Mouse (Mus musculus): ENCODE results near the gene Scnm1. TPM values are rescaled to one million over a fixed set of nuclear protein-coding genes. Genes with fewer than 3 reads are reported as not detected.
"Not testable (repeated sequence)": the region's sequence is repeated elsewhere in the genome, so short reads cannot be mapped to it uniquely, and the experiment has no call there.

Gene Scnm1
- total RNA-seq, 2 experiments from 2014 or later: 43.5 to 48.9 TPM

DNA sequence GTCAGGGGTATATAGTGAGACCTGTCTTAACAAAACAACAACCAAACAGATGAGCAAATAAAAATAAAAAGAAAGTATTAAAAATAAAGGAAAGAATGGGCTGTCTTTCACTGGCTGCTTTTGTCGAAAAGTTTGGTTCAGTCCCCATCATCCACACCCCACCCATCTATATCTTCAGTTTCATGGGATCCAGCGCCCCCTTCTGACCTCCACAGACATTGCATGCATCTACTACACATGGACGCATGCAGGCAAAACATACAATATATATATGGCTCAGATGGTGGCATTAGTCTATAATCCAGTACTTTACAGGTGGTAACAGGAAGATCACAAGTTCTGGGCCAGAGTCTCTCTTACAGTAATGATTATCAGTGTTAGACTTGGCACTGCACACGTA lies 20.1 kb upstream of the Scnm1 start:
- DNase-seq (ENCODE audit: low spot score in 2 of 2): no peak

DNA sequence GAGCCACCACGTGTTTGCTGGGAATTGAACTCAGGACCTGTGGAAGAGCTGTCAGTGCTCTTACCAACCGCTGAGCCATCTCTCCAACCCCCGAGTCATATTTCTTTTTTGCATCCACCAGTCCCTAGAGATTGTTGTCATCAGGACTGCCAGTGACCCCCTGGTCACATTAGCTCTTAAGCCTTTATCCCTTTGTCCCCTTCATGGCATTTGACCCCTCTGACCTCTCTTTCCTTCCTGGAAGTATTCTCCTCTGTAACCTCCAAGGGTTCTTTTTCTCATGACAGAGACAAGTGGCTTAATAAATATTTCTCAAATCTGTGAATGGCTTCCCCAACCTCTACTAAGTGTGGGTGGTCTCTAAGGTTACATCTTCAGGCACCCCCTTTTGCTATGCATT lies 14.1 kb upstream of the Scnm1 start:
- no peak for DNase-seq (ENCODE audit: low spot score in 2 of 2)

DNA sequence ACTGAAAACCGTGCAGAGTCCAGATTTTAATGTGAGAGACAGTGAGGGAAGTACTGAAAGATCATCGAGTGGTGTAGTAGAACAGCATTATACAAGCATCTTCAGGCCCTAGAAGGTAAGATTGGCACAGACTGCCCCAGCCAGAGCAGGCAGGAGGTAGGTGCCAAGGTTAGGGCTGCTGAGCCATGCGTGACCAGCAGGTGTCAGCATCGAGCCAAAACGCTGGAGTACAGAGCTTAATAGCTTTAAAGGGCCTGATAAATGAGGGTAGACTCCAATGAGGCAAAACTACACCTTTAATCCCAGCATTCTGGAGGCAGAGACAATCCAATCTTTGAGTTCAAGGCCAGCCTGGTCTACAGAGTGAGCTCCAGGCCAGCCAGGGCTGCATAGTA lies 8.8 kb upstream of the Scnm1 start:
- peak; percentile 69 to 91 for DNase-seq (ENCODE audit: low spot score in 2 of 2)

DNA sequence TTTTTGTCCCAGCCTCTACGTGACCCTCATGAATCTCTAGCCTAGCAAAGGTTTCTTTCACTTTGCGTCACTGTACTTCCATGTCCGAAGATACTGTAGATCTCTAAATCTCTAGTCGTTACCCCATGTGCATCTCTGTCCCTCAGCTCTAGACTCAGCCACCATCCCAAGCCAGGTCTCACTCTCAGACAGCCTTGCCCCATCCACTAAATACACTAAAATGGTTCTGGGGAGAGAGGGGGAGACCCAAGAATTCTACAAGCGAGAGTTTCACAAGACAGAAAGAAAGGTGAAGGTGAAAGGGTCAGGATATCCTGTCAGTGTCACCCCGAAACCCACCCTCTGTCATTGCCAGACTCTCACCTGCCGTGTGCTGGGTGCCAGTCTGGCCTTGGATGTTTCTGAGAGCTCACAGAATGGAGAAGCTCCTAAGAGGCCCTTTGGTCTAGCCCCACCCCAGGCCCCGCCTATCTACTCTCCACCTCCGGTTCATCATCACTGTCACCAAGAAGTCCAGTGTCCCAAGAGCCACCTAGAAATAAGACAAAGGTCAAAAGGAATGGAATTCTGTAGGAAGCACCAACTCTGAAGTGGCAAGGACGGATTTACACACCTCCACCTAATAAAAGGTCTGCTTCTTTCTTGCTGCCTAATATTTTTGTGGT lies 8.3 kb upstream of the Scnm1 start, which contains the start of gene Tnfaip8l2:
Gene Tnfaip8l2 (minus strand): TSS at position 409 of the 665 bp plus-strand sequence.
- no peak for DNase-seq (ENCODE audit: low spot score in 2 of 2)

DNA sequence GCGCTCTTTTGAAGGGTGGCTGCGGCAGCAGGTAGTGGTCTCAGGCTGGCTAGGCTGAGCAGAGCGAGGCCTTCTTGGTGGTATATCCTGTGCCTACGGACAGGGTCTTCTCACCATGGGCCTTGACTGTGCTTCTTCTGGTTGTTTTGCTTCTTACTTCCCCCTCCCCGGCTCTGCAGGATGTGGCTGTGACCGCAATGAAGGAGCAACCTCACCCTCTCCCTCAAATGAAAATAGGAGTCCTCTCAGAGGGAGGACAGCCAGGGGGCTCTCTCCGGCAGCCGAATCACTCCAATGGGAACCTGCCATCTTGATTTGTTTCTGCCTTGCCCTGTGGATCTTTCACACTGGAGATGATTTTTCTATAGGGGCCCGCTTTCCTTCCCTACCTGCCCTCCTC lies 7.7 kb upstream of the Scnm1 start:
- no peak for DNase-seq (ENCODE audit: low spot score in 2 of 2)

DNA sequence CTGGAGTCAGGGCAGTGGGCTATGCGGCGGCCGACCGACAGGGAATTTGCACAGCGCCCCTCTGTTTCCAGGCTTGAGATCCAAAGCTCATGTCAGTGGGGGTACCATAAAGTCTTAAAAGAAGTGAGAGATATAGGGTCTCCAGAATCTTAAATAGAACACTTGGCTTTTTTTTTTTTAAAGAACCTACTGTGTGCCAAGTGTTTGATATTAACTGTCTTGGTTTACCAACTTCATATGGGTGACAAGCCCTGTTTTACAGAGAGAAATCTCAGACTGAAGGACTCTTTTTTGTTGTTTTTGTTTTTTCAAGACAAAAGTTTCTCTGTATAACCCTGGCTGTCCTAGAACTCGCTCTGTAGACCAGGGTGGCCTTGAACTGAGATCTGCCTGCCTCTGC lies 7.0 kb upstream of the Scnm1 start:
- DNase-seq (ENCODE audit: low spot score in 2 of 2): no peak

DNA sequence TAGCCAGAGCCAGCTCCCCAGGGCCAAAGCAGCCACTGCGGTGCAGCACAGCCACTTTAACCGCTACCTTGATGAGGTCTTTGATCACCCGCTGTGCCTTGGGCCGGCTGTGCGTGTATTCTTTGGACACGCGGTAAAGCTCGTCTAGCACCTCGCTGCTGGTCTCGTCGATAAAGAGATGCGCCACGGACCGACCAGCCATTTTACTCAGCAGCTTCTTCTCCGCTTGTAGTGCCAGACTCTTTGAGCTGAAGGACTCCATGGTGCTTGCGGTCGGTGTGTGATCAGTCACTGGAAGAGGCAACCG lies 6.4 kb upstream of the Scnm1 start:
- no peak for DNase-seq (ENCODE audit: low spot score in 2 of 2)

DNA sequence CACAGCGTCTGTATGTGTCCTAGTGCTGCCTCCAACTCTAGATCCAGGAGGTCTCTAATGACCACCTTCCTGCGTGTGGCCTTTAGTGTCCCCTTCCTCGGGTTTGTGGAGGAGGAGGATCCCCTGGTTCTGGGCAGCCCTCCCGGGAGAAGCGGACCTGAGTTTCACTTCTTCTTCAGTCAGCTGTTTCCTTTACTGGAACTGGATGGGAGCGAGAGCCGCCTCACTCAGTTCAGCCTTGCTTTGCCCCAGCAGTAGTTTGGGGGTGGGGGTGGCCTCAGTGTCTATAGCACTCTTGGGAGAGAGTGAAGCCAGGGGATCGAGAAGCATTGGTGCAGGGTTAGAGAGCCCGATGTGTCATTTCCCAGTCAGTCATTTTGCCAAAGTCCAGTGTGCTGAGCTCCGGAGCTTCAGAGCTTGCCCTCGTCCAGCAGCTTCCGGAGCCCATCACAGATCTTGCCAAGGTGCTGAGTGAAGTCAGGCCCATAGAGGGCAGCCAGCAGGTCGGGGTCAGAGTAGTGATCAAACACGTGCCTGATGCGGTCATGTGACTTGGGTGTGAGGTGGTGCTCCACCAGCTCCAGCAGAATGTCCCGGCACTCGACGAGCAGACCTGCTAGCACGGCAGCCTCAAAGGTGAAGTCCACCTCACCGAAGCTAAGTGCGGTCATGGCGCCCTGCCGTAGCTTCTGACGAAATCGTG lies 5.9 kb upstream of the Scnm1 start:
- DNase-seq (ENCODE audit: low spot score in 2 of 2): no peak

DNA sequence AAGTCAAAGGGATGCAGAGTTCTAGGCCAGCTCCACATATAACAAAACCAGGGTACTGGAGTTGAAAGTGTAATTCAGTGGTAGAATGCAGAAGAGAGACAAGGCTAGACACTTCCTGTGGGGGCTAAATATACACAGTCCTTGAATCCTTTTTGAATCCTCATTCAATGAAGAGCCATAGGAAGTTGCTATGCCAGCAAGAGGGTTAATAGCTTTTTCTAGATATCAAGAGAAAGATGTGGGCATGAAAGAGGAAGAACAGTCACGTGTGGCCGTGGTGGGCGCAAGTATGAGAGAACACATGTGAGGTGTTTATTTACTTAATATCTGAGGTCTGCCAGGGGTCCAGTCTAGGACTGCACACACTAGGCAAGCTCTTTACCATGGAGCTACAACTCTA lies 2.5 kb upstream of the Scnm1 start:
- no peak for DNase-seq (ENCODE audit: low spot score in 2 of 2)

DNA sequence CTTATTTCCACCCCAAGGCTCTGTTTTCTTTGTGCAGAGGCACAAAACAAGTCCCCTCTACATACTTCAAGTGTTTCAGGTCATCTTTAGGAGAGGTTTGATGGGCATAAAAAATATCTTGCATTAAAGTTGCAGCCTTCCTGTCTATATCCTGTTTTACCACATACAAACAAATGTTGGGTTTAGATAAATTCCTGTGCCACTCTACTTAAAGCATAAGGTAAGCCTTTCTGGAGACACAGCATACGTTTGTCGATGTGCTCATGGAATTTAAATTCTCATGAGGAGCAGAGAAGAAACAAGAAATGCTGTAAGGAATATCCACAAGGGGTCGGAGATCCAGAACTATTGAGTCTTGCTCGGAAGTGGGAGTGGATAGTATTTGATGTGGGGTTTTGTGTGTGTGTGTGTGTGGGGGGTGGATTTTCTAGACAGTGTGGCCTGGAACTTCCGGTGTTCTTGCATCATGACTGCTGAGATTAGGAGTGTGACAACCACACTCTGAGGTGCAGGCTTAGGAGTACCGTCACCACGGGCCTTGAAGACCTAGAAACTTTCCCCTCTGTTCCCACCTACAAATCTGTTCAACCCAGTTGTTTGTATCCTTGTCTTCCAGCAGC lies 1.7 kb upstream of the Scnm1 start:
- DNase-seq (ENCODE audit: low spot score in 2 of 2): no peak

DNA sequence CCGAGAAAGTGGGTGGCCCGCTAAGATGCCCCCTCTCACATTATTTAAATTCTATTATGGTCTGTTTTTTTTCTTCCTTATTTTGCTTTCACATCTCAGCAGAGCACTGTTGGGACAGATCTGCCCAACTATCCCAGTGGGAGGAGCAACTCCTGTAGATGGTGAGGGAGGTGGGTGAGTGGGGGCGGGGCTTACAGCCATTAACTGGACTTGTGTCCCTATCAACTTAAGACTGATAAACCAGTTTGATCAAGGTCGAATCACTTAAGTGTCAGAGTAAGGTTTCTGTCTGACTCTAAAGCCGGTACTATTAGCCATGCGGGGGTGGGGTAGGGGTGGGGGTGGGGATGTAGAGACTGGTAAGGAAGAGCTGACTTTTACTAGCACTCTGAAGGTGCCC lies 1.2 kb upstream of the Scnm1 start:
- DNase-seq (ENCODE audit: low spot score in 2 of 2): peak in 1 of 2 experiments; percentile 56

DNA sequence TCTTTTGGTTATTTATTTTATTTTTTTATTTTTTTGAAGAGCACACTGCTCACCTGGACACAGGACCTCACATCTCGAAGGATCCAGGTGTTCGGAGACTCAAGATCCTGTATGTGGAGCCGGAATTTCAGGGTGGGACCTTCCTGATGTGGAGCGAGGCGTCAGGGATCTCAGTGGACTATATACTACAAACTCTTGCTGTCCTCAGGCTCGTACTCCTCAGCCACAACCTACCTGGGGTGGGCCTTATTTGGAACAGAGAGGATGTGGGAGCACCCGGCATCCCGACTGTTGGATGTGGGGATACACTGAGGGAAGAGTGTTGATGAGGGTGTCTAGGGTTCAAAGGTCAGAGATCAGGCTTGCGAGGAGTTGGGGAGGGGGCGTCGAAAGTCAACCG lies 322 bp upstream of the Scnm1 start:
- not testable (repeated sequence) for DNase-seq (ENCODE audit: low spot score in 2 of 2)

DNA sequence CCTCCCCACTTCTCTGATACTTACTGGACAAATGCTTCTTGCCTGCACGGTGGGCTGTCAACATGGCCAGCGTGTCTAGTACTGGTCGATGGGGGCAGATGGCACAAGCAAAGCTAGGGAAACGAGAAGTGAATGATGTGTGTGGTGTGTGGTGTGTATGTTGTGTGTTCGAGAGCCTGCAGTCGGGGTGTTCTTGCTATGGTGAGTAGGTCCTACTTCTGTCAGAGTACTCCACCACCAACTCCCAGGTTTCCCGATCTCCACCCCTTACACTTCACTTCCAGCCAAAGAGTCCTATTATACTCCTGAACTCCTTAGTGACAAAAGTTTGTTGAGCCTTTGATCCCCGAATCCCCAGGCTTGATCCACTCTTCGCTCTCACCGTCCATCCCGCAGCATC lies 635 bp downstream of the Scnm1 start:
- DNase-seq (ENCODE audit: low spot score in 2 of 2): no peak

DNA sequence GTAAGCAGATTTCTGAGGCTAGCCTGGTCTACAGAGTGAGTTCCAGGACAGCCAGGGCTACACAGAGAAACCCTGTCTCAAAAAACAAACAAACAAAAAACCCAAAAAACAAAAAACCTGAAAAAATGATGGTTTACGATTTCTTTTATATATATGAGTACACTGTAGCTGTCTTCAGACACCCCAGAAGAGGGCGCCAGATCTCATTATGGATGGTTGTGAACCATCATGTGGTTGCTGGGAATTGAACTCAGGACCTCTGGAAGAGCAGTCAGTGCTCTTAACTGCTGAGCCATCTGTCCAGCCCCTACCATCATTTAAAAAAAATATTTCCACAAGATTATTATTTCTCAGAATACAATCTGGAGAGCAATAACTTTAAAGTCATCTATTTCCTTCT lies 1.4 kb downstream of the Scnm1 start:
- not testable (repeated sequence) for DNase-seq (ENCODE audit: low spot score in 2 of 2)

DNA sequence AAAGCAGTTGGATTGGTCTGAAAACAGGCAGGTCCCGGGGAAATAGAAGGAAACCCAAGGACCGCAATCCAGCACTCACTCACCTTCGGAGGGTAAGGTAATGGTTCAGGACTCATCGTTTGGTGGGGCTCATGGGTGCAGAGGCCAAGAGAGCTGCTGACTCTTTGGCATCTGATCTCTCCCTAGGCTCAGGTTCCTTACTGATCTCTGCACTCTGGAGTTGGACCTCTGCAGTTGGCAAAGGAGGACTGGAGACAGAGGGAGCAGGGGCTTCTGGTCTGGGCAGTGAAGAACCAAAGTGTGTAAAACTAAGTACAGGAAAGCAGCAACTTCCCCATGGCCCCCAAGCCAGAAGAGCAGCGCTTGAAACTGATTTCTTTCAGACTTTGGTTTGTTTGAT lies 3.7 kb downstream of the Scnm1 start:
- no peak for DNase-seq (ENCODE audit: low spot score in 2 of 2)

DNA sequence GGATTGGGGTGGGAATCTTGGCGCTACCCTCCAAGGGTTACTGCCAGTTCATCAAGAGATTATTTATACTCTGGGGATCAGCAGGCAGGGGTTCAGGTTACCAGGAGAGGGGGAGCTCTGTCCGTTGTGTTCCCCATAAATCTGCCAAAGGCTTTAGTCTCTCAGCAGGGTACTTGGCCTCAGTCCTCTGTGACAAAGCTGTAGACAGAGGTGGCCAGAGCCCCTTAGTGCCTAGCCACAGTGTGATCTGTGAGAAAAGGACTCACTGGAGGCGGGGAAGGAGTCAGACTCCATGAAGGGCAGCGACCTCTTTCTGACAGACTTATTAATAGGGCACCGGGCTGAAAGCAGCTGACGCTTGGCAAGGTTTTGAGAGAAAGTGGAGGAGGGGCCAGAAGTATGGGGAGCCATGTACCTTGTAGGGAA lies 4.6 kb downstream of the Scnm1 start:
- DNase-seq (ENCODE audit: low spot score in 2 of 2): no peak

DNA sequence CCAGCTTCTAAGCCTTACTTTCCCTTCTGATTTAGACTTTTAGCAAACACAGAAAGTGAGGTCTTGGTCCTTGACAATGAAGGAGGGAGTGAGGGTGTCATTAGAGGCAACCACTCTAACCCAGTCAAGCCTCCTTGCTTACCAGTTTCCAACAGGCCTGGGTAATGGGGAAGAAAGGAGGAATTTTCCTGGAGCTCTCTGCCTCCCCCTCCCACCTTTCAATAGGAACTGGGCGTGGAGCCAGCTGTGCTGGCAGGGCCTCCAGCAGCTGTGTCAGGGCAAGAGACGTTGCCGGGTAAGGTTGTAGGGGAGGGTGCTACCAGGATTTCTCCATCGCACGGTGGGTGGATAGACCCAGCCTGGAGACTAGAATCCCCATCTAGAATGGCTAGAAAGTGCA lies 8.8 kb downstream of the Scnm1 start:
- peak in 1 of 2 experiments; percentile 37 for DNase-seq (ENCODE audit: low spot score in 2 of 2)

DNA sequence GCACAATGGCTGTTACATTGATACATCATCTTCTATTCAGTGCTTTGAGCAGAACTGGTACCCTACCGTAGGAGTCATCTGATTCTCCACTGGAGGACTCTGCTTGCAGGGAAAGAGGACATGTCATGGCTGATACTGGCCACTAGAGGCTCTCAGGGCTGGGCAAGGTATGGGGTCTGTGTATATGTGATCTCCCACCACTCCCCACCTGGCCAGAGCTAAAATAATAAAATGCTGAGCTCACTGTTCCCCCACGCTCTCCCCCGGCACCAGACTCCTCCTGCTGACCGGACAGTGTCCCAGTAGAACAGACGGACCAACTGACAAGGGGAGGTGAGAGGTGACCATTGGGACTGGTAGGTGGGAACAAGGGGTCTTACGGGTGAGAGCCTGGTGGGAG lies 9.6 kb downstream of the Scnm1 start, which contains the start of gene Tmod4:
Gene Tmod4 (plus strand): TSS at position 231 of the 400 bp plus-strand sequence.
- no peak for DNase-seq (ENCODE audit: low spot score in 2 of 2)

DNA sequence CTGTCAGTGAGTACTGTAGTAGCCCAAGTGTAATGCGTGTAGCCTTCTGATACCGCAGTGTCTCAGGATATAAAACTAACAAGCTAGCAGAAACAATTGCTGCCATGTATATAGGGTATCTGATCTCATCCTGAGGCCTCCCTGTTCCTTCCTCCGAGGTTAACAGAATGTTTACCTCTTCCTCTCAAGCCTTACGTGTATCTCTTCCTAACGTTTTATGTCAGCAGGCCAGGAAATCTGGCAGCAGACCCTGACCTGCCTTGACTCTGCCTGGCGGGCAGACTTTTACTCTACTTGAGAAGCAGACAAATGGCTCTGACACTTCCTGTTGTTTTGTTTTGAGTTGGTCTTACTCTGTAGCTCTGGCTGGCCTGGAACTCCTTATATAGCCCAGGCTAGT lies 12.2 kb downstream of the Scnm1 start:
- DNase-seq (ENCODE audit: low spot score in 2 of 2): no peak

DNA sequence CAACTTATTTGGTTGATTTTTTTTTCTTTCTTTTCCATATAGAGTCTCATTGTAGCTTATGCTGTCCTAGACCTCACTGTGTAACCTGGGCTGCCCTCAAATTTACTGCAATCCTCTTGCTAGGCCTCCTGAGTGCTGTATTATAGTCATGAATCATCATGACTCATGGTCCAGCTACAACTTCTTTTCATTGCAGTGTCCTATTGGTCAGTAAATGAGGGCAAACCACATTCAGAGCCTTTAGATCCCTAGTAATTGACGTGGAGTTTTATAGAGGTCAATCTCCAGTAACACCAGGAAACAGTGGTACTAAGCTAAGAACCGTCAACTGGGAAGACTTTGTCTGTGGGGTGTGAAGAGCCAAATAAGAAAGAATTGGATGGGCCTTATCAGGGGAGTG lies 16.1 kb downstream of the Scnm1 start:
- no peak for DNase-seq (ENCODE audit: low spot score in 2 of 2)

DNA sequence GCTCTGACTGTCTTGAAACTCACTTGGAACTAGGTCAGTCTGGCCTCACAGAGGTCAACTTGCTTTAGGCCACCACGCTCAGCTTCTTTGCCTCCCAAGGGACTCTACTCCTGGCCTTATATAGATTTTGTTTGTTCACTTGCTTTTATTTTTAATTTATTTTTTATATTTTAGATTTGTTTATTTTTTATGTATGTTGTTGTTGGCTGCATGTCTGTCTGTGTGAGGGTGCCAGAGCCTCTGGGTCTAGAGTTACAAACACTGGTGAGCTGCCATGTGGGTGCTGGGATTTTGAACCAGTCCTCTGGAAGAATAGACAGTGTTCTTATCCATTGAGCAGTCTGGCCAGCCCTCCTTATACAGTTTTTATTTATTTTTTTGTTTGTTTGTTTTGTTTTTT lies 21.1 kb downstream of the Scnm1 start:
- no peak for DNase-seq (ENCODE audit: low spot score in 2 of 2)

DNA sequence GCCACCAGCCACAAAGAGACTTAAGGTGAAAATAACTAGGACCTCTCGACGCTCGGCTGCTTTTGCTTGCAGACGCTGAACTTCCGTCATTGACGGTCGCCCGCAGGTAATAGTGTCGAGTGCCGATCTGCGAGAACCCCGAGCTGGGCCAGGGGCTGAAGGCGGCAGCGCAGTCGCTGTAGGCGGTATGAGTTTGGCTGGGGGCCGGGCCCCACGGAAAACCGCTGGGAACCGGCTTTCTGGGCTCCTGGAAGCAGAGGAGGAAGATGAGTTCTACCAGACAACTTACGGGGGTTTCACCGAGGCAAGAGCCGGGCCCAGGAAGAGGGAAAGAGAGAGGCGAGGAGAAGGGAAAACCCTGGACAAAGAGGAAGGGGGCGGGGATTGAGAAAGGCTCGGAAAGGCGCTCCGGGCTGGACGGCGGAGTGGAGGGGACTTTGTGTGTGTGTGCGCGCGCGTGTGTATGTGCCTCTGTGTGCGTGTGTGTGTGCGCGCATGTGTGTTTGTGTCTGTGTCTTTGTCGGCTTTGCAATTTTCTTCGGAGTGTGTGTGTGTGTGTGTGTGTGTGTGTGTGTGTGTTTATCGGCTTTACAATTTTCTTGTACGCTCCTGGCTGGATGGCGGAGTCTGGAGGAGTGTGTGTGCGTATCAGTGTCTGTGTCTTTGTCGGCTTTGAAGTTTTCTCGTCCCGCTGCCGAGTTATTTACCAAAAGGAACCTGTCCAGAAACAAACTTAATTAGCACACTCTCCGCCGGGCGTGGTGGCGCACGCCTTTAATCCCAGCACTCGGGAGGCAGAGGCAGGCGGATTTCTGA lies 22.7 kb downstream of the Scnm1 start, which contains the start of gene Vps72:
Gene Vps72 (plus strand): TSS at position 112 of the 816 bp plus-strand sequence.
- peak; percentile 90 to 94 for DNase-seq (ENCODE audit: low spot score in 2 of 2)

Data from layer of hippocampus, adult 18-20 months (tissue).